ENCODE assay signal across 14 mouse cellular contexts in the genomic region with DNA sequence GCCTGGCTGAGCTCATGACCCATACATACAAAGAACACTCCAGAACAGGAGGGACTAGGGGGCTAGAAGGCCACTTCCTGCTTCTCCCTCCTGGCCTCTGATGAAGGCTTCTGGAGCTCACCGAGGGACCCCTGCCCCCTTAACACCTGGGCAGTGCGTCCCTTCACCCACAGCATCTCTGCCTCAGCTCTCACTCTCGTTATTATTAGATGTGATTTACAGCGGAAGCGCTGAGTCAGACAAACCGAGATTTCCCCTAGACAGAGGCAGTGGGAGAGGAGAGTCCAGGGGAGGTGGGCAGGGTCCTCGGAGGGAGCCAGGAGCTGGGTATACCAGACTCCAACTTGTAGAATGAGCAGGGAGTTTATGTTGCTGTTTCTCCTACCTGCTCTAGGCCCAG. TPM values are rescaled to one million over a fixed set of nuclear protein-coding genes. Genes with fewer than 3 reads are reported as not detected.
DNase-seq lines count a peak whose midpoint lies in the region; ATAC-seq lines count a peak whose summit lies in the region.
"Had no signal": no experiment of that assay in that cellular context is flagged by ENCODE, and none has a peak within 500 bp of the region (broad histone marks: within the 10 kb centered on the region; RNA-seq: fewer than 3 reads in every experiment).

No protein-coding gene starts in this region.

- H3K4me1 ChIP-seq in heart, embryonic 15.5 days (replicated peaks), result peaks cover 19% of the 10 kb centered on the region
- peaks cover 29% of the 10 kb centered on the region for H3K4me1 ChIP-seq in embryonic facial prominence, embryonic 15.5 days
- peaks cover 28% of the 10 kb centered on the region for H3K4me1 ChIP-seq in limb, embryonic 10.5 days

- peak overlapping the region; percentile 64; the same call in 1 of the 2 replicates for H3K4me2 ChIP-seq in heart, embryonic 15.5 days
- 0 out of 2 replicates have a peak overlapping the region, but pooled peaks have one; percentile 44 for H3K4me2 ChIP-seq in embryonic facial prominence, embryonic 15.5 days (replicated peaks)

- H3K9ac ChIP-seq in heart, embryonic 15.5 days, result no peak overlapping the region
- H3K9ac ChIP-seq in embryonic facial prominence, embryonic 15.5 days, result no peak overlapping the region
- H3K9ac ChIP-seq: intestine, embryonic 15.5 days had no signal

- no peak for DNase-seq in heart, postnatal 36 days
- peak; percentile 32 for DNase-seq in limb, embryonic 10.5 days (ENCODE audit: low spot score)
- DNase-seq in neural tube, embryonic 10.5 days (ENCODE audit: extremely low spot score, low spot score), result peak; percentile 23
- no peak for DNase-seq in frontal cortex, postnatal 25 days (ENCODE audit: low spot score in 2 of 2)
- no peak for DNase-seq in adrenal gland, postnatal 36 days
- DNase-seq in kidney, postnatal 10 days, result no peak
- DNase-seq: gastrocnemius, postnatal 25 days; kidney, postnatal 36 days; lung, adult 2 months had no signal

- intact Hi-C loops in heart, postnatal 36 days (cut with DNase I), result no loop called here

- H3K27me3 ChIP-seq in heart, embryonic 15.5 days, result peaks cover 73% of the 10 kb centered on the region
- H3K27me3 ChIP-seq in embryonic facial prominence, embryonic 15.5 days, result peaks cover 30% of the 10 kb centered on the region
- peaks cover 80% of the 10 kb centered on the region for H3K27me3 ChIP-seq in limb, embryonic 10.5 days (ENCODE audit: low read depth, poor library complexity, severe bottlenecking)

- no peak for ATAC-seq in heart, embryonic 15.5 days (replicated peaks; ENCODE audit: insufficient number of reproducible peaks, insufficient read depth, low FRiP score, low read depth)
- ATAC-seq in embryonic facial prominence, embryonic 15.5 days (ENCODE audit: insufficient number of reproducible peaks, low FRiP score, low TSS enrichment, low read depth), result no peak
- ATAC-seq: intestine, embryonic 15.5 days had no signal

- 20% methylated on average over 7 of the region's 7 CpGs for WGBS in heart, embryonic 15.5 days
- 36% methylated on average over 7 of the region's 7 CpGs for WGBS in embryonic facial prominence, embryonic 15.5 days
- WGBS in limb, embryonic 10.5 days, result 19% methylated on average over 7 of the region's 7 CpGs

- H3K27ac ChIP-seq in heart, embryonic 15.5 days, result no peak overlapping the region
- H3K27ac ChIP-seq in embryonic facial prominence, embryonic 15.5 days (replicated peaks), result no peak overlapping the region
- H3K27ac ChIP-seq in limb, embryonic 10.5 days, result no peak overlapping the region; the same call in 1 of the 2 replicates
- H3K27ac ChIP-seq: intestine, embryonic 15.5 days; stomach, postnatal 0 days had no signal

- H3K4me3 ChIP-seq in heart, embryonic 15.5 days, result no peak overlapping the region
- no peak overlapping the region for H3K4me3 ChIP-seq in embryonic facial prominence, embryonic 15.5 days (replicated peaks)
- peak overlapping the region; percentile 36; the same call in 1 of the 2 replicates for H3K4me3 ChIP-seq in limb, embryonic 10.5 days

- H3K9me3 ChIP-seq in heart, embryonic 15.5 days (replicated peaks), result no peaks in the 10 kb centered on the region
- no peaks in the 10 kb centered on the region for H3K9me3 ChIP-seq in embryonic facial prominence, embryonic 15.5 days (replicated peaks)
- no peaks in the 10 kb centered on the region for H3K9me3 ChIP-seq in limb, embryonic 10.5 days (replicated peaks)
- H3K9me3 ChIP-seq: intestine, embryonic 15.5 days had no signal

- no peaks in the 10 kb centered on the region for H3K36me3 ChIP-seq in heart, embryonic 15.5 days
- H3K36me3 ChIP-seq in embryonic facial prominence, embryonic 15.5 days, result peaks cover 5% of the 10 kb centered on the region; the same call in 1 of the 2 replicates
- peaks cover 6% of the 10 kb centered on the region; the same call in 1 of the 2 replicates for H3K36me3 ChIP-seq in limb, embryonic 10.5 days
- H3K36me3 ChIP-seq: intestine, embryonic 15.5 days had no signal

RNA-seq across cellular contexts. Expression of a gene that starts 15.0 kb away (rescaled TPM):
- 0.14 and 0.15 TPM in 2 replicates for polyA plus RNA-seq in heart, embryonic 15.5 days (2015; fragmentation: Nextera tagmentation; extraction: Ambion mirVana)
- total RNA-seq in heart, postnatal 36 days (2021), result under 1 TPM; 0.11 to 0.16 TPM
- polyA plus RNA-seq in embryonic facial prominence, embryonic 15.5 days (2015; fragmentation: Nextera tagmentation; extraction: Ambion mirVana), result 4.4 and 4.9 TPM in 2 replicates
- polyA plus RNA-seq in limb, embryonic 10.5 days (2016; fragmentation: Nextera tagmentation; extraction: Ambion mirVana), result 0.04 and 0.13 TPM in 2 replicates
- under 1 TPM in 1 of 2 experiments, not detected in 1; 0.10 TPM for total RNA-seq in adrenal gland, postnatal 36 days (2021)
- total RNA-seq: adrenal gland, adult 18-20 months had no signal

RNA-seq across cellular contexts. Expression of a gene that starts 21.8 kb away (rescaled TPM):
- 42.6 and 47.5 TPM in 2 replicates for polyA plus RNA-seq in heart, embryonic 15.5 days (2015; fragmentation: Nextera tagmentation; extraction: Ambion mirVana)
- total RNA-seq in heart, postnatal 36 days (2021), result 10 to 100 TPM; 12.1 to 14.0 TPM
- 68.9 and 71.3 TPM in 2 replicates for polyA plus RNA-seq in embryonic facial prominence, embryonic 15.5 days (2015; fragmentation: Nextera tagmentation; extraction: Ambion mirVana)
- 73.9 and 77.2 TPM in 2 replicates for polyA plus RNA-seq in limb, embryonic 10.5 days (2016; fragmentation: Nextera tagmentation; extraction: Ambion mirVana)
- total RNA-seq in adrenal gland, postnatal 36 days (2021), result 10 to 100 TPM; 30.0 to 40.6 TPM

RNA-seq across cellular contexts. Expression of a gene that starts 28.9 kb away (rescaled TPM):
- polyA plus RNA-seq in heart, embryonic 15.5 days (2015; fragmentation: Nextera tagmentation; extraction: Ambion mirVana), result 6.2 and 7.5 TPM in 2 replicates
- 10 to 100 TPM; 12.9 to 13.7 TPM for total RNA-seq in heart, postnatal 36 days (2021)
- 17.3 and 17.8 TPM in 2 replicates for polyA plus RNA-seq in embryonic facial prominence, embryonic 15.5 days (2015; fragmentation: Nextera tagmentation; extraction: Ambion mirVana)
- polyA plus RNA-seq in limb, embryonic 10.5 days (2016; fragmentation: Nextera tagmentation; extraction: Ambion mirVana), result 7.7 and 10.1 TPM in 2 replicates
- total RNA-seq in adrenal gland, postnatal 36 days (2021), result 1 to 10 TPM; 8.1 to 9.0 TPM

RNA-seq across cellular contexts. Expression of a gene that starts 43.0 kb away (rescaled TPM):
- 73.6 and 86.5 TPM in 2 replicates for polyA plus RNA-seq in heart, embryonic 15.5 days (2015; fragmentation: Nextera tagmentation; extraction: Ambion mirVana)
- 10 to 100 TPM; 18.1 to 18.2 TPM for total RNA-seq in heart, postnatal 36 days (2021)
- 138 and 141 TPM in 2 replicates for polyA plus RNA-seq in embryonic facial prominence, embryonic 15.5 days (2015; fragmentation: Nextera tagmentation; extraction: Ambion mirVana)
- 270 and 284 TPM in 2 replicates for polyA plus RNA-seq in limb, embryonic 10.5 days (2016; fragmentation: Nextera tagmentation; extraction: Ambion mirVana)
- total RNA-seq in adrenal gland, postnatal 36 days (2021), result 10 to 100 TPM; 39.3 to 39.6 TPM

Comparison
In these comparisons a context has a peak if more than half of its experiments do, and no peak if none do; other contexts are left out.
1. DNase-seq: peak in limb, embryonic 10.5 days (single experiment) and neural tube, embryonic 10.5 days (single experiment); none in heart, postnatal 36 days (0 of 2), frontal cortex, postnatal 25 days (0 of 2), adrenal gland, postnatal 36 days (0 of 2) and kidney, postnatal 10 days (single experiment).